Mouse (Mus musculus) limb, embryonic 11.5 days (tissue): ENCODE measurements at regions not wholly inside any gene's neighbourhood (a gene's known extent, or its start where the extent isn't known, plus 50 kb on each side); places are given as distances from the start of the nearest gene placed in this dataset.

ENCODE experiments used
- ATAC-seq: fragments of 200-750 bp; cut with Nextera tagmentation; 2 replicates; pipeline ENCODE4 v1.8.0; 2017; ENCODE audit warnings: low read depth; ENCODE audit not compliant: insufficient number of reproducible peaks, low FRiP score, low TSS enrichment
- DNase-seq: peaks from one replicate; pipeline ENCODE4 v3.0.0-alpha.2; 2015; ENCODE audit warnings: low spot score
- H3K27ac ChIP-seq: fragments of 300-500 bp; sonication (generic); replicated peaks from 2 replicates; pipeline ENCODE4 v1.5.1; 2014; ENCODE audit warnings: low read depth, mild to moderate bottlenecking, low read length
- H3K27me3 ChIP-seq: fragments of 300-500 bp; sonication (generic); 2 replicates; pipeline ENCODE4 v1.6.1; 2014; ENCODE audit warnings: mild to moderate bottlenecking, low read length, mixed read lengths; ENCODE audit not compliant: control insufficient read depth, insufficient read depth
- H3K36me3 ChIP-seq: fragments of 300-500 bp; sonication (generic); 2 replicates; pipeline ENCODE4 v1.6.1; 2014; ENCODE audit warnings: mild to moderate bottlenecking, low read length, moderate library complexity, mixed read lengths; ENCODE audit not compliant: control insufficient read depth, insufficient read depth
- H3K4me1 ChIP-seq: fragments of 300-500 bp; sonication (generic); 2 replicates; pipeline ENCODE4 v1.6.1; 2014; ENCODE audit warnings: low read length, mixed read lengths; ENCODE audit not compliant: control insufficient read depth, insufficient read depth
- H3K4me2 ChIP-seq: fragments of 300-500 bp; sonication (generic); 2 replicates; pipeline ENCODE4 v1.6.1; 2014; ENCODE audit warnings: low read depth, mild to moderate bottlenecking, moderate library complexity; ENCODE audit not compliant: severe bottlenecking
- H3K4me3 ChIP-seq: fragments of 300-500 bp; sonication (generic); 2 replicates; pipeline ENCODE4 v1.5.1; 2014; ENCODE audit warnings: low read depth, low read length
- H3K9ac ChIP-seq: fragments of 300-500 bp; sonication (generic); 2 replicates; pipeline ENCODE4 v1.6.1; 2014; ENCODE audit warnings: mild to moderate bottlenecking, low read length
- H3K9me3 ChIP-seq: fragments of 300-500 bp; sonication (generic); 2 replicates; pipeline ENCODE4 v1.6.1; 2016; ENCODE audit warnings: low read length; ENCODE audit not compliant: control insufficient read depth
- whole genome bisulfite sequencing: fragments of 180-500 bp; shearing (Covaris S2); extraction: QIAGEN DNeasy Blood & Tissue Kit; methylation state at CpG from one replicate; pipeline ENCODE4 v1.1.7; 2014; 5-methylcytosine and 5-hydroxymethylcytosine counted together

GRCm38 (mm10) chr16:10058094-10058493 is 62.7 kb upstream of the Grin2a start:
- DNase-seq, result no peak
- no peak for ATAC-seq
- Histone ChIP-seq H3K4me1 (no peaks in the 10 kb centered on the region), H3K4me2 (no peak overlapping the region), H3K9me3 (no peaks in the 10 kb centered on the region), H3K9ac (no peak overlapping the region), H3K36me3 (no peaks in the 10 kb centered on the region), H3K4me3 (no peak overlapping the region), H3K27me3 (no peaks in the 10 kb centered on the region), H3K27ac (no peak overlapping the region)
- 81% methylated on average over 4 of the region's 4 CpGs for WGBS
